Mouse (Mus musculus) embryonic facial prominence, embryonic 13.5 days (tissue): ENCODE results near the gene Nlgn1. TPM values are rescaled to one million over a fixed set of nuclear protein-coding genes. Genes with fewer than 3 reads are reported as not detected.

ENCODE experiments used
- ATAC-seq: fragments of 200-750 bp; cut with Nextera tagmentation; 2 replicates; pipeline ENCODE4 v1.8.0; 2017; ENCODE audit warnings: low read depth; ENCODE audit not compliant: insufficient number of reproducible peaks, insufficient read depth, low FRiP score, low TSS enrichment
- H3K27ac ChIP-seq: fragments of 300-500 bp; sonication (generic); 2 replicates; pipeline ENCODE4 v1.5.1; 2015; ENCODE audit warnings: moderate library complexity, mild to moderate bottlenecking, inconsistent platforms
- H3K27me3 ChIP-seq: fragments of 300-500 bp; sonication (generic); 2 replicates; pipeline ENCODE4 v1.6.1; 2015; ENCODE audit warnings: mild to moderate bottlenecking, inconsistent platforms
- H3K36me3 ChIP-seq: fragments of 300-500 bp; sonication (generic); 2 replicates; pipeline ENCODE4 v1.6.1; 2015; ENCODE audit warnings: mild to moderate bottlenecking, inconsistent platforms
- H3K4me1 ChIP-seq: fragments of 300-500 bp; sonication (generic); 2 replicates; pipeline ENCODE4 v1.6.1; 2015; ENCODE audit warnings: inconsistent platforms
- H3K4me2 ChIP-seq: fragments of 300-500 bp; sonication (generic); 2 replicates; pipeline ENCODE4 v1.6.1; 2015; ENCODE audit warnings: moderate library complexity, mild to moderate bottlenecking, inconsistent platforms
- H3K4me3 ChIP-seq: fragments of 300-500 bp; sonication (generic); 2 replicates; pipeline ENCODE4 v1.5.1; 2015; ENCODE audit warnings: mild to moderate bottlenecking, inconsistent platforms
- H3K9ac ChIP-seq: fragments of 300-500 bp; sonication (generic); 2 replicates; pipeline ENCODE4 v1.6.1; 2015; ENCODE audit warnings: mild to moderate bottlenecking, inconsistent platforms
- H3K9me3 ChIP-seq: fragments of 300-500 bp; sonication (generic); 2 replicates; pipeline ENCODE4 v1.6.1; 2016; ENCODE audit warnings: inconsistent platforms
- WGBS: fragments of 180-500 bp; shearing (Covaris S2); methylation state at CpG from one replicate; pipeline ENCODE4 v1.1.7; 2015; ENCODE audit warnings: mixed read lengths; 5-methylcytosine and 5-hydroxymethylcytosine counted together
- polyA plus RNA-seq: library from polyadenylated mRNA; unstranded; fragments of >200 nt; fragmentation: Nextera tagmentation; extraction: Ambion mirVana; gene quantifications from 2 replicates; pipeline ENCODE4 v1.2.1, GENCODE M21; 2015

Nlgn1 gene
- polyA plus RNA-seq, 1 experiment from 2014 or later, result 2.7 TPM

DNA sequence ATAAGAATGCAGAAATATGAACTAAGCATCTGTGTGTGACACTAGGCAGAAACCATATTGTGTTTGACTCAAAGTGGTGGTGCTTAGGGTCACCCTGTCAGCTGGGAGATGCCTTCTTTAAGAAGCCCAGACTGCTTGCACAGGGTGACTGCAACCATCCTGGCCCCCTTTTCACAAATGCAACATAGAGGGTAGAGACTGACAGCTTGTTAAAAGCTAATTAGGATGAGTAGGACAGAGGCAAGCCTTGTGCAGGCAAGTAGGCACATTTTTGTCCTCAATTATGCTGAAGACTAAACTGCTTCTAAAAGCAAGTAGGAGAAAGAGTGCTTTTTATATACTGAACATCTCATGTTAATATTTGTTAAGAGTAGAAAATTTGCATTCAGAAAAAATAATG, 558.8 kb downstream of the Nlgn1 start:
- no peak overlapping the region for H3K27ac ChIP-seq
- H3K9me3 ChIP-seq, result no peaks in the 10 kb centered on the region
- no peak overlapping the region for H3K4me2 ChIP-seq
- H3K9ac ChIP-seq, result no peak overlapping the region
- H3K27me3 ChIP-seq, result no peaks in the 10 kb centered on the region
- ATAC-seq, result no peak
- no peaks in the 10 kb centered on the region for H3K36me3 ChIP-seq
- no peaks in the 10 kb centered on the region for H3K4me1 ChIP-seq
- no peak overlapping the region for H3K4me3 ChIP-seq

DNA sequence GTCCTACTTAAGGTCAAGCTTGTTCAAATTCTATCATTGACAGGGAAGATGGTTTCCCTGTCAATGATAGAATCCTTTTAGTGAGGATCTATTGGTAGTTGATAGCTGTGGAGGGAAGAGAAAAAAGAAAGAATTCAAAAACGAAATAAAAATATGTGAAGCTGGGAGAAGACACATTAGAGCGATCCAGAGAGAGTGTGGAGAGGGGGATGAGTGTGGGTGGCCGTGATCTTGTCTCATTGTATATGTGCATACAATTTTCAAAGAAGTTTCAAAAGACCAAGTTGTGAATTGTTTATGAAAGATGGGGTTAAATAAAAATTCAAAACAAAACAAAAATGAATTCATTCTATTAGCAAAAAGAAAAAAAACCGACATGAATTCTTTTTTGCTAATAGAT, 568.6 kb downstream of the Nlgn1 start:
- Histone ChIP-seq H3K9ac (no peak overlapping the region), H3K4me3 (no peak overlapping the region)
- WGBS, result 85% methylated on average over 4 of the region's 4 CpGs

GRCm38 (mm10) chr3:25757813-25758212, 574.4 kb downstream of the Nlgn1 start:
- ATAC-seq, result no peak
- WGBS, result 89% methylated on average over 2 of the region's 2 CpGs
- no peaks in the 10 kb centered on the region for H3K4me1 ChIP-seq
- H3K4me3 ChIP-seq, result no peak overlapping the region
- H3K27me3 ChIP-seq, result no peaks in the 10 kb centered on the region
- H3K27ac ChIP-seq, result no peak overlapping the region
- no peaks in the 10 kb centered on the region for H3K36me3 ChIP-seq
- no peak overlapping the region for H3K9ac ChIP-seq
- no peak overlapping the region for H3K4me2 ChIP-seq
- no peaks in the 10 kb centered on the region for H3K9me3 ChIP-seq

More for the DNA sequence above, 568.6 kb downstream of the Nlgn1 start:
- ATAC-seq, result no peak
- H3K36me3 ChIP-seq, result no peaks in the 10 kb centered on the region
- no peak overlapping the region for H3K4me2 ChIP-seq
- H3K27ac ChIP-seq, result no peak overlapping the region
- H3K4me1 ChIP-seq, result no peaks in the 10 kb centered on the region
- H3K27me3 ChIP-seq, result no peaks in the 10 kb centered on the region
- H3K9me3 ChIP-seq, result no peaks in the 10 kb centered on the region

DNA sequence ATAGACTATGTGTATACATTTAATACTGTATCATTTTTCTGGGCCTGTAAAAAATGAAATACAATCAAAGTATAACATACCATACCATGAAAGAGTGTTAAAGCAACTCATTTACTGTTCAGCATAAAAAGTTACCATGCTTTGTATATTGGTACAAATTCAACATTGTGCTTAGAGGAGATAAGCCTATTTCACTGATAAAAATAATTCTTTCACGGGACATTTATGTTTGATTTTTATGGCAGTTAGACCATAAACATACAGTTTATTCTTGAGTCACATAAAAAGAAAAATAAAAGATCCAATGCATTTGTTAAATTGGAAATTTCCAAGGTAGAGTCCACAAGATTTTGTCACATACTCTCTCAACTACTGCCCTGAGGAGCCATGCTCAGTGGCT, 608.1 kb downstream of the Nlgn1 start:
- H3K27ac ChIP-seq, result no peak overlapping the region
- H3K27me3 ChIP-seq, result no peaks in the 10 kb centered on the region
- 78% methylated on average over 1 of the region's 1 CpGs for WGBS
- ATAC-seq, result no peak
- H3K9ac ChIP-seq, result no peak overlapping the region
- H3K4me2 ChIP-seq, result no peak overlapping the region
- H3K9me3 ChIP-seq, result no peaks in the 10 kb centered on the region
- no peaks in the 10 kb centered on the region for H3K4me1 ChIP-seq
- no peak overlapping the region for H3K4me3 ChIP-seq
- no peaks in the 10 kb centered on the region for H3K36me3 ChIP-seq

DNA sequence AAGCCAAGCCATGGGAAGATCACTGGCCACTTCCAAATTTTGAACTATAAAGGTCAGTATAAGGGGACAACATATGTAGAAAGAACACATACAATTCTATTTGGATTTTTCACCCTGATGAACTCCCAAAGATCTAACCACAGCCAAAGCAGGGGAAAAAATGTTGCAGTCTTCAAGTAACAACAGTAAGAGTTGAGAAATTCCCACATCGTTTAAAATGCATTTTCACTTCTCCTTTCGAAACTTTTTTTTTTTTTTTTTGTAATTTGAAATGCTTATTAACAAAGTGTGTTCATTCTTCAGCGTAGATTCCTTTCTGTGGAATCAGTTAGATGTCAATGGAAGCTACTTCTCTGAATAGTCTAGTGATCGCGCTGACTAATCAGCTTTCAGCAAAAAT, 610.8 kb downstream of the Nlgn1 start:
- WGBS, result 86% methylated on average over 5 of the region's 5 CpGs
- Histone ChIP-seq H3K4me3 (no peak overlapping the region), H3K27me3 (no peaks in the 10 kb centered on the region), H3K4me1 (no peaks in the 10 kb centered on the region), H3K36me3 (no peaks in the 10 kb centered on the region), H3K9me3 (no peaks in the 10 kb centered on the region), H3K4me2 (no peak overlapping the region), H3K9ac (no peak overlapping the region), H3K27ac (no peak overlapping the region)
- no peak for ATAC-seq

GRCm38 (mm10) chr3:25707380-25707779, 624.9 kb downstream of the Nlgn1 start:
- 78% methylated on average over 2 of the region's 2 CpGs for WGBS
- no peak for ATAC-seq
- no peak overlapping the region for H3K27ac ChIP-seq

GRCm38 (mm10) chr3:25697231-25697630, 635.0 kb downstream of the Nlgn1 start:
- H3K4me1 ChIP-seq, result no peaks in the 10 kb centered on the region
- ATAC-seq, result no peak

More at GRCm38 (mm10) chr3:25707380-25707779, 624.9 kb downstream of the Nlgn1 start:
- Histone ChIP-seq H3K9me3 (no peaks in the 10 kb centered on the region), H3K4me1 (no peaks in the 10 kb centered on the region), H3K27me3 (no peaks in the 10 kb centered on the region), H3K4me3 (no peak overlapping the region), H3K36me3 (no peaks in the 10 kb centered on the region), H3K9ac (no peak overlapping the region), H3K4me2 (no peak overlapping the region)

DNA sequence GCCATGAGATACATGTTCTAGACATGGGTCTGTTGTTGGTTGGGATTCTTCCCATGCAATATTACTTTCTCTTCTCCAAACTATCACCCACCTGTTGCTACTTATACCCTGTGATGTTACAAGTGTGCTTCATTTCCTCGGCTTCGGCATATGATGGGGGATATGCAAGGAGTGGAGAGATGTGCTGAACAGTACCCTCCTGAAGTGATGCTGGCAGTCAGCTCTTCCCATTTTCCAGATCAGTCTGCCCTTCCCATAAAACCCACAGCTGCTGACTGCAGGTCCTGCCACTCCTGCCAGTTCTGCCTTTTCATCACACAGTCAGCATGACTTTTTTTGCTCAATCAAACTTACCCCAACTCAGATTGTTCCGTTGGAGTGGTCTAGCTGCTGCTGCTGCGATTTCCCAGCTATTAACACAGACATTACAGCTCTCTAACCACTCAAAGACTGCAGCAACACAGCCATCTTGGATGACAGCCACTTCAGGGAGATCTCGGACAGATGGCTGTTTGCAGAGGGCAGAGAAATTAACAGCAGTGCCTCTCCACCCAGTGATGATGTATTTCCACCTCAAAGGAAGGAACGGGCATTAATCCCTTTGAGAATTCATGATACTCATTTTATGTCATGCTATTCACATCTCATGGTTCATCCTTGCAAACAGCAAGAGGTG, 643.3 kb downstream of the Nlgn1 start:
- H3K4me1 ChIP-seq, result no peaks in the 10 kb centered on the region
- no peak for ATAC-seq
- no peaks in the 10 kb centered on the region for H3K27me3 ChIP-seq
- no peak overlapping the region for H3K4me2 ChIP-seq
- H3K36me3 ChIP-seq, result no peaks in the 10 kb centered on the region
- H3K4me3 ChIP-seq, result no peak overlapping the region
- no peaks in the 10 kb centered on the region for H3K9me3 ChIP-seq
- 75% methylated on average over 6 of the region's 6 CpGs for WGBS
- no peak overlapping the region for H3K9ac ChIP-seq
- no peak overlapping the region for H3K27ac ChIP-seq

More at GRCm38 (mm10) chr3:25697231-25697630, 635.0 kb downstream of the Nlgn1 start:
- 72% methylated on average over 1 of the region's 1 CpGs for WGBS
- Histone ChIP-seq H3K36me3 (no peaks in the 10 kb centered on the region), H3K9me3 (no peaks in the 10 kb centered on the region), H3K4me2 (no peak overlapping the region), H3K27me3 (no peaks in the 10 kb centered on the region), H3K9ac (no peak overlapping the region), H3K27ac (no peak overlapping the region), H3K4me3 (no peak overlapping the region)

DNA sequence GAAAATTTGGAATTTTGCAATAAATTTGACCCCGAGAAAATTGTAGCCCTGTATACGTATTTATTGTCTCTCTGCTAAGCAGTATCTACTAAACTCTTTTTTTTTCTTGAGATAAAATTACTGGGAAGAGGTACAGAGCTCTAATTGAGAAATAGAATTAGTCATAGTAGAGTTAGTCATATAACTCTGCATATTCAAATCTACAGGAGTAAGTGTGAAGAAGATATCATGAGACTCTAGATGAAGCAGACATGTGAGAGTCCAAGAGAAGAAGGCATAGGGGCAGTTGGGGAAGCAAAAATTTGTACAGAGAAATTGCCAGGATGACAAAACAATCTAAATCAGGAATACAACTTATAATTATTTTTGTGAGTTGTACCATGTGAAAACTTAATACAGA, 648.6 kb downstream of the Nlgn1 start:
- no peak for ATAC-seq
- H3K27me3 ChIP-seq, result no peaks in the 10 kb centered on the region

GRCm38 (mm10) chr3:25679373-25679772, 652.9 kb downstream of the Nlgn1 start:
- Histone ChIP-seq H3K27me3 (no peaks in the 10 kb centered on the region), H3K36me3 (no peaks in the 10 kb centered on the region), H3K4me1 (no peaks in the 10 kb centered on the region), H3K4me3 (no peak overlapping the region), H3K27ac (no peak overlapping the region), H3K9ac (no peak overlapping the region), H3K4me2 (no peak overlapping the region), H3K9me3 (no peaks in the 10 kb centered on the region)
- 75% methylated on average over 2 of the region's 2 CpGs for WGBS
- no peak for ATAC-seq

More for the DNA sequence above, 648.6 kb downstream of the Nlgn1 start:
- WGBS, result 92% methylated on average over 2 of the region's 2 CpGs
- Histone ChIP-seq H3K4me2 (no peak overlapping the region), H3K4me1 (no peaks in the 10 kb centered on the region), H3K9me3 (no peaks in the 10 kb centered on the region), H3K9ac (no peak overlapping the region), H3K36me3 (no peaks in the 10 kb centered on the region), H3K27ac (no peak overlapping the region), H3K4me3 (no peak overlapping the region)

DNA sequence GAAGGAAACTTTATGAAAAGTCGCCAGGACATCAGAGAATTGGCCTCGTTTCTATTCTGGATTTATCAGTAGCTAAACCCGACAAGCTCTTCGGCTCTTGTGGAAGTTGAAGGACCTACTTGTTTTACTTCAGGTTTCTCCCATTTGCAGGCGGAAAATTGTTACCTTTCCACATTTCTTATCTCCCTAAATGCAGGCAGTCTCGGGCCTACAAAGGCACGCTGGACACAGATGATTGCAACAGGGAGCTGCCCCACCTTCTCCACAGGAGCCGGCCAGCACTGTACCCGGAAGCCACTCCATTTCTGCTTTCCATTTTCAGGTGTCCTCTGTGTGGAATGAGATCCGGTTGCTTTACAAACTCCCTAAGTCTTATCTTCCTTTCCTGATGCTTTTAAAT, 656.4 kb downstream of the Nlgn1 start:
- no peak overlapping the region for H3K9ac ChIP-seq
- whole genome bisulfite sequencing, result 80% methylated on average over 10 of the region's 10 CpGs

DNA sequence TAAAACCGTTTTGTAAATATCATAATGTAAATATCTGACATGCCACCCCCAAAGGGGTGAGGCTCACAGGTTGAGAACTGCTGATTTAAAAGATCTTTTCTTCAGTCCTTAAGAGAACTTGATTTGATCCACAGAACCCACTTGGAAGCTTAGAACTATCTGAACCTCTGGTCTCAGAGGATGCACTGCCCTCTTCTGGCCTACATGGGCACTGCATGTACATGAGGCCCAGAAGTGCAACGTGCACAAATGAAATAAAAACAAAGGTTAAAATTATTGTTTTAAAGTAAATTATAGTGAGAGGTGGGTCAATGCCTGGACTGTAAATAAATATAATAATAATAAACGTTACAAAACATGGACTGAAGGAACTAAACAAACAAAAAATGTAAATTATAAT, 657.2 kb downstream of the Nlgn1 start:
- H3K4me1 ChIP-seq, result no peaks in the 10 kb centered on the region
- H3K9ac ChIP-seq, result no peak overlapping the region
- no peaks in the 10 kb centered on the region for H3K9me3 ChIP-seq
- WGBS, result 51% methylated on average over 3 of the region's 3 CpGs
- no peaks in the 10 kb centered on the region for H3K36me3 ChIP-seq
- no peak overlapping the region for H3K4me2 ChIP-seq
- no peak overlapping the region for H3K4me3 ChIP-seq
- H3K27me3 ChIP-seq, result no peaks in the 10 kb centered on the region
- no peak for ATAC-seq
- no peak overlapping the region for H3K27ac ChIP-seq

More for the DNA sequence above, 656.4 kb downstream of the Nlgn1 start:
- H3K27ac ChIP-seq, result no peak overlapping the region
- no peak overlapping the region for H3K4me2 ChIP-seq
- H3K36me3 ChIP-seq, result no peaks in the 10 kb centered on the region
- H3K27me3 ChIP-seq, result no peaks in the 10 kb centered on the region
- H3K9me3 ChIP-seq, result no peaks in the 10 kb centered on the region
- no peak for ATAC-seq
- H3K4me1 ChIP-seq, result no peaks in the 10 kb centered on the region
- H3K4me3 ChIP-seq, result no peak overlapping the region
